Mouse (Mus musculus): ENCODE data around the gene L1cam. TPM values are rescaled to one million over a fixed set of nuclear protein-coding genes. Genes with fewer than 3 reads are reported as not detected.

L1cam gene
- polyA plus RNA-seq, 1 experiment from 2014 or later = 98.7 TPM

- WGBS = 52% methylated on average over 1 of the region's 1 CpGs
- Histone ChIP-seq H3K4me3 (no peak overlapping the region), H3K27me3 (no peaks in the 10 kb centered on the region), H3K4me1 (replicated peaks) (peaks cover 35% of the 10 kb centered on the region), H3K4me2 (no peak overlapping the region), H3K9me3 (no peaks in the 10 kb centered on the region), H3K36me3 (no peaks in the 10 kb centered on the region), H3K9ac (no peak overlapping the region), H3K27ac (replicated peaks) (no peak overlapping the region)
- ATAC-seq (ENCODE audit: low read depth) = no peak
Measured at GRCm38 (mm10) chrX:73871956-73872355, 23.9 kb downstream of the L1cam start.

- H3K4me1 ChIP-seq (replicated peaks) = peaks cover 35% of the 10 kb centered on the region
- no peak for ATAC-seq (ENCODE audit: low read depth)
Measured at GRCm38 (mm10) chrX:73871474-73871873, 24.4 kb downstream of the L1cam start.

DNA sequence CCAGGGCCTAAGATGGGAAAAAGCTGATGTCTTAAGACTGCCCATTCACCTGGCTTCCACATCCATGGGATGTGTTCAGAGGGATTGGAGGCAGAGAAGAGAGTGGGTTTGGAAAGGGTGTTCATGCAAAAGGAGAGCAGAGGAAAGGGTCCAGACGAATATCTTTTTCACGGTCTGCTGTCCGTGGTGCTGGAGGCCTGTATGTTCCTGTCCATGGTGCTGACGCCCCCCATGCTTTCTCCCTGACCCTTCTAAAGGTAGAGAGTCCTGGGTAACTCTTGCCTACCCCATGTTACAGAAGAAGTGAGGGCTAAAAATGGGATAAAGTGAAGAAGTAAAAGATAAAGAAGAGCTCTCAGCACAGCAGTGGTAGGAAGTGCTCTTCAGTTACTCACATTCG is 26.6 kb downstream of the L1cam start:
- WGBS = 14% methylated on average over 5 of the region's 5 CpGs
- H3K4me2 ChIP-seq = no peak overlapping the region
- no peaks in the 10 kb centered on the region for H3K9me3 ChIP-seq
- H3K9ac ChIP-seq = no peak overlapping the region
- H3K27me3 ChIP-seq = no peaks in the 10 kb centered on the region
- H3K36me3 ChIP-seq = 0 out of 2 replicates have a peak, but pooled peaks cover 6% of the 10 kb centered on the region
- no peak for ATAC-seq (ENCODE audit: low read depth)
- H3K27ac ChIP-seq (replicated peaks) = no peak overlapping the region
- H3K4me1 ChIP-seq (replicated peaks) = peaks cover 35% of the 10 kb centered on the region
- no peak overlapping the region for H3K4me3 ChIP-seq

More at GRCm38 (mm10) chrX:73871474-73871873, 24.4 kb downstream of the L1cam start:
- H3K9me3 ChIP-seq = no peaks in the 10 kb centered on the region
- H3K9ac ChIP-seq = no peak overlapping the region
- H3K27me3 ChIP-seq = no peaks in the 10 kb centered on the region
- no peaks in the 10 kb centered on the region for H3K36me3 ChIP-seq
- H3K27ac ChIP-seq (replicated peaks) = no peak overlapping the region
- H3K4me3 ChIP-seq = no peak overlapping the region
- H3K4me2 ChIP-seq = no peak overlapping the region

DNA sequence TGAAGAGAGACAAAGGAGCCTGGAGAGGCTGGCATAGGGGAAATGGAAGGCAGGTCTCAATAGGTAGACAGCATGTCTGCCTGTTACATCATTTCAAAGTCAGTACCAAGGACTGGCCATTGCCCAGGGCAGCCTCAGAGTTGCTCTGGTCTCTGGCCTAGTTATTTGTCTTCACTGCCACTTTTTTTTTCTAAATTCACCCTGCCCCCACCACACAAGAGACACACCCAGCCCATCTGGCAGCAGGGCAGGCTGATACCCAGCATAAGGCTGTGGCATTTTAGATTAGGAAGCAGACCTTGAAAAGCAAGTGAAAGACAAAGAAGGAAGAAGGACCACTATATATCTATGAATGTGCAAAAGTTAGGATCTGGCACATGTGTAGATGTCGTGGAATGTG is 28.1 kb downstream of the L1cam start:
- Histone ChIP-seq H3K9ac (no peak overlapping the region), H3K36me3 (peaks cover 15% of the 10 kb centered on the region), H3K27me3 (no peaks in the 10 kb centered on the region), H3K9me3 (no peaks in the 10 kb centered on the region), H3K27ac (replicated peaks) (peak overlapping the region; percentile 55; the same call in 1 of the 2 replicates), H3K4me3 (no peak overlapping the region), H3K4me2 (no peak overlapping the region), H3K4me1 (replicated peaks) (peaks cover 37% of the 10 kb centered on the region)
- ATAC-seq (ENCODE audit: low read depth) = no peak
- WGBS = 81% methylated on average over 1 of the region's 1 CpGs

DNA sequence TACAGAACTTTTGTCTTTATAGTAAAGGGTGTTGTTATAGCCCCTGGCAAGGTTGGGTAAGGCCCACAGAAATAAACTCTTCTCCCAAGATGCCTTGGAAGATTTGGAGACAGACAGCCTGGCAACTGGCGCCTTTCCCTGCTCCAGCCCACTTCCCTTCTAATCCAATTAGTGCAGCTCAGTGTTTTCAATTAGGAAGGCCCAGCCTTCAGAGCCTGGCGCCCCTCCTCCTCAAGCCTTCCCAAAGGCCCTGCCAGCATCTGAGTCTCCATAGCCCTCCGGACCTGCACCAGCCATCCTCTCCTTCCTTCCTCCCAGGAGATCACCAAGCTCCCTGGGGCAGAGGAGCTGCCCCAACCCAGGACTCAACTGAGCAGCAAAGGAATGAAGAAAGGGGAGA is 28.6 kb downstream of the L1cam start:
- H3K9ac ChIP-seq = 0 out of 2 replicates have a peak overlapping the region, but pooled peaks have one; percentile 17
- no peak overlapping the region for H3K4me3 ChIP-seq
- H3K4me2 ChIP-seq = no peak overlapping the region
- 23% methylated on average over 3 of the region's 3 CpGs for WGBS
- peaks cover 21% of the 10 kb centered on the region for H3K36me3 ChIP-seq
- peak overlapping the region; percentile 55; the same call in 1 of the 2 replicates for H3K27ac ChIP-seq (replicated peaks)
- H3K4me1 ChIP-seq (replicated peaks) = peaks cover 35% of the 10 kb centered on the region
- no peaks in the 10 kb centered on the region for H3K9me3 ChIP-seq
- no peaks in the 10 kb centered on the region for H3K27me3 ChIP-seq
- no peak for ATAC-seq (ENCODE audit: low read depth)

GRCm38 (mm10) chrX:73864692-73865091 is 31.2 kb downstream of the L1cam start:
- Histone ChIP-seq H3K9ac (no peak overlapping the region; the same call in 1 of the 2 replicates), H3K4me1 (replicated peaks) (peaks cover 31% of the 10 kb centered on the region), H3K36me3 (peaks cover 45% of the 10 kb centered on the region), H3K27ac (replicated peaks) (peak overlapping the region; percentile 62), H3K4me2 (no peak overlapping the region), H3K27me3 (no peaks in the 10 kb centered on the region), H3K9me3 (no peaks in the 10 kb centered on the region), H3K4me3 (no peak overlapping the region)
- ATAC-seq (ENCODE audit: low read depth) = peak; percentile 76
- WGBS = 36% methylated on average over 3 of the region's 3 CpGs

GRCm38 (mm10) chrX:73855087-73855408 is 40.9 kb downstream of the L1cam start:
- Histone ChIP-seq H3K9me3 (no peaks in the 10 kb centered on the region), H3K4me3 (no peak overlapping the region), H3K27me3 (no peaks in the 10 kb centered on the region), H3K4me2 (no peak overlapping the region), H3K4me1 (replicated peaks) (no peaks in the 10 kb centered on the region), H3K36me3 (peaks cover 40% of the 10 kb centered on the region), H3K9ac (no peak overlapping the region), H3K27ac (replicated peaks) (no peak overlapping the region)
- 71% methylated on average over 3 of the region's 3 CpGs for WGBS
- ATAC-seq (ENCODE audit: low read depth) = no peak

DNA sequence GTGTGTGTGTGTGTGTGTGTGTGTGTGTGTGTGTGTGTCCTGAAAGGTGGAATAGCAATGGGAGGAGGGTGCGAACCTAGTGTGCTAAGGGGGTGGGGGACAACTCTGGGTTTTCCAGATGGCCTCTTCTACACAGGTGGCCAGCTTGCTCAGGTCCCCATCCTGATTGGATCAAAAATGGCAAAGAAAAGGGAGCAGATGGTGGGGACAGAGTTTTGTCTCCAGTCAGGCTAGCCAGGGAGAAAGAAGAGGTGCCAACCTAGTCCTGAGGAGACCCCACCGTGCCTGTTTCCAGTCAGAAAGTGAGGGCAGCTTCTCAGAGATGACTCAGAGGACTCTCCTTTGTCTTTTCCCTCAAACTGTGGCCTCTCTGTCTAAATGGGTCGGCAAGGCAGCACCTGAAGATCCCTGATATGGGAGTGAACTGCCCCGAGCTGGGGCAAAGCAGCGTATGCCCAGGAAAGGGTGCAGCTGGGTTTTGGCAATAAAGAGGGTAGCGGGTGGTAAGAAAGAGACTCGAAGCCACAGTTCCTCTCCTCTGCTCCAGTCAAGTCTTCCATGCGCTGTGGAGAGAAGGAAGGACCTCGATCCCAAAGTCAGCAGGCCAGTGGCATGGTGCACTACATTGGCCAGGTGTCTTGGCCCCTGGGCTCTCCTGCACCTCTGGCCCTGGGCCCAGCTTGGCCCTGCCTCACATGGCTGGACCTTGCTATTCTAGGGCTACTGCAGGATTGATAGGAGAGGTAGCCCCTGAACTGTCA is 41.4 kb downstream of the L1cam start:
- Histone ChIP-seq H3K4me3 (no peak overlapping the region), H3K9ac (no peak overlapping the region), H3K36me3 (peaks cover 35% of the 10 kb centered on the region), H3K4me1 (replicated peaks) (no peaks in the 10 kb centered on the region), H3K9me3 (no peaks in the 10 kb centered on the region), H3K27ac (replicated peaks) (no peak overlapping the region), H3K27me3 (no peaks in the 10 kb centered on the region), H3K4me2 (no peak overlapping the region)
- ATAC-seq (ENCODE audit: low read depth) = no peak
- 85% methylated on average over 9 of the region's 9 CpGs for WGBS

DNA sequence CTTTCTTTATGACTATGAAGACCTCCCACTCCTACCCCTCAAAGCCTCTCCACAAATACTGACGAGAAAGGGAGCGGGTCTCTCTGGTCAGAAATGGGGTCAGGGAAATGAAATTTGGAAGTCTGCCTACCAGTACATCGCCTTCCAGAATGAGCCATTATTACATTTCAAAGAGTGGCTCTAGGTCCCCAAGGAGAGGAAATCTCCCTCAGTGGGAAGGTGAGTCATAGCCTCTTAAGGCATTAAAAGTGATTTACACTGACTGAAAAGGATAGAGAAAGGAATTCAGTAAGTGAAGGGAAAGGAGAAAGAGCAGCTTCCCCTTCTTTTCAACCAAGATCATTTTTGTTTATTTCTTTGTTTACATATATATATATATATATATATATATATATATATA is 59.2 kb downstream of the L1cam start:
- Histone ChIP-seq H3K9me3 (no peaks in the 10 kb centered on the region), H3K4me2 (no peak overlapping the region), H3K27ac (replicated peaks) (no peak overlapping the region), H3K9ac (no peak overlapping the region), H3K4me3 (no peak overlapping the region), H3K27me3 (no peaks in the 10 kb centered on the region), H3K4me1 (replicated peaks) (no peaks in the 10 kb centered on the region), H3K36me3 (no peaks in the 10 kb centered on the region)
- 69% methylated on average over 3 of the region's 3 CpGs for WGBS
- ATAC-seq (ENCODE audit: low read depth) = no peak

DNA sequence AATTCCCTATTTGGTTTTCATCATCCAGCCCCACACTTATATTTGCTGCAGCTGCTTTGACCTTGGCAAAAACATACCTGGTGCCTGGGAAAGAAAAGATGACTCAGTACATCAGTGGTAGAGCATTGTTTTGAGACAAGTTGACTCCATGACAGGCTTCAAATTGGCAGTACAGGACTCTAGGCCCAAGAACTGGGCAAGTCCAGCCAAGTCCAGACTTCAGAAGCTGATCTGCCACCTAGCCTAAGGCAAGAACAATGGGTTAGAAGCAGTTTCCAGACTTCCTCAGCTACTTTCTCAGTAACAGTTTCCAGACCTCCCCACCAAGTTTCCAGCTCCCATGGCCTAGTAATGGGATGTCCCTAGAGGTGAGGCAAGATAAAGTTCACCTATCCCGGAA is 60.2 kb downstream of the L1cam start:
- WGBS = 100% methylated on average over 1 of the region's 1 CpGs
- Histone ChIP-seq H3K27ac (replicated peaks) (no peak overlapping the region), H3K9me3 (no peaks in the 10 kb centered on the region), H3K9ac (no peak overlapping the region), H3K4me3 (no peak overlapping the region), H3K4me2 (no peak overlapping the region), H3K27me3 (no peaks in the 10 kb centered on the region), H3K4me1 (replicated peaks) (no peaks in the 10 kb centered on the region), H3K36me3 (no peaks in the 10 kb centered on the region)
- ATAC-seq (ENCODE audit: low read depth) = no peak

- peak; percentile 91 for ATAC-seq (ENCODE audit: low read depth)
- no peaks in the 10 kb centered on the region for H3K27me3 ChIP-seq
- H3K4me3 ChIP-seq = peak within 1 kb of the TSS; percentile 65
- H3K4me2 ChIP-seq = peak within 1 kb of the TSS; percentile 62
- H3K36me3 ChIP-seq = no peaks in the 10 kb centered on the region
- peak within 1 kb of the TSS; percentile 82 for H3K9ac ChIP-seq
- WGBS = 15% methylated on average over 82 of the region's 84 CpGs
- no peaks in the 10 kb centered on the region for H3K9me3 ChIP-seq
- H3K27ac ChIP-seq (replicated peaks) = peak within 1 kb of the TSS; percentile 92
- peaks cover 21% of the 10 kb centered on the region for H3K4me1 ChIP-seq (replicated peaks)
Measured at GRCm38 (mm10) chrX:73824185-73825151, 71.4 kb downstream of the L1cam start, which contains the start of gene Pdzd4. Gene Pdzd4 (minus strand): TSS chrX:73824969.

DNA sequence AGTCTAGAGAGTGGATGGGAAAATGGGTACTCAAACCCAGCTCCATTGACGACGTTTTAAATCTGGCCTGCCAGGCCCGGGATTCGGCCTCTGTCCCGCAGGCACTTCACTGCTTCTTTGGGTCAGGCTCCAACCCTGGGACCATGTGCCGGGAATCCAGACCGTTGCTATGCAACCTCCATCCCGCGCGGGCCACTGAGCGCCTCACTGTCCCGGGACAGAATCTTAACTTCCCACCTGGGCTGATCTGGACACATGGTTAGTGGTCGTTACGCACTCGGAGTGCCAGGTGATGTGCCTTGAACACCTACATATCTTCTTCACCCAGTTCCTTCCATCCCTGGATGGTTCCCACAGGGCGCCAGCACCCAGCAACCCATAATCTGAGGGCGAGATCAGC is 72.2 kb downstream of the L1cam start:
- H3K9ac ChIP-seq = peak overlapping the region; percentile 82
- peaks cover 21% of the 10 kb centered on the region for H3K4me1 ChIP-seq (replicated peaks)
- H3K4me3 ChIP-seq = peak overlapping the region; percentile 65
- H3K27ac ChIP-seq (replicated peaks) = peak overlapping the region; percentile 92; the same call in 1 of the 2 replicates
- WGBS = 22% methylated on average over 17 of the region's 17 CpGs
- no peaks in the 10 kb centered on the region for H3K36me3 ChIP-seq
- peak overlapping the region; percentile 62 for H3K4me2 ChIP-seq
- no peaks in the 10 kb centered on the region for H3K27me3 ChIP-seq
- ATAC-seq (ENCODE audit: low read depth) = peak; percentile 25
- no peaks in the 10 kb centered on the region for H3K9me3 ChIP-seq

Data from neural tube, embryonic 13.5 days (tissue).